9 mouse cellular contexts compared by ENCODE assay signal in genomic region chr19:10013913-10014312, GRCm38 (mm10). TPM values are rescaled to one million over a fixed set of nuclear protein-coding genes. Genes with fewer than 3 reads are reported as not detected.
DNase-seq lines count a peak whose midpoint lies in the region; ATAC-seq and TF ChIP-seq lines count a peak whose summit lies in the region.
"Had no signal": no experiment of that assay in that cellular context is flagged by ENCODE, and none has a peak within 500 bp of the region (broad histone marks: within the 10 kb centered on the region; RNA-seq: fewer than 3 reads in every experiment).

No protein-coding gene starts in this region.

- H3K4me2 ChIP-seq in limb, embryonic 11.5 days (ENCODE audit: low read depth, severe bottlenecking) = no peak overlapping the region
- H3K4me2 ChIP-seq in midbrain, embryonic 11.5 days = no peak overlapping the region
- H3K4me2 ChIP-seq in midbrain, embryonic 16.5 days (ENCODE audit: low read length) = no peak overlapping the region
- H3K4me2 ChIP-seq: hindbrain, embryonic 15.5 days had no signal

- no peak overlapping the region for H3K9ac ChIP-seq in limb, embryonic 11.5 days (ENCODE audit: low read length)
- no peak overlapping the region for H3K9ac ChIP-seq in midbrain, embryonic 11.5 days (ENCODE audit: low read length)
- H3K9ac ChIP-seq in midbrain, embryonic 16.5 days (ENCODE audit: low read depth, low read length) = no peak overlapping the region
- H3K9ac ChIP-seq: hindbrain, embryonic 15.5 days had no signal

- no peak for TF ChIP-seq POLR2A in testis, adult 2 months (IDR thresholded peaks at IDR 0.05; ENCODE audit: control insufficient read depth, low read depth, low read length)

- peaks cover 14% of the 10 kb centered on the region for H3K4me1 ChIP-seq in testis, adult 2 months (ENCODE audit: control insufficient read depth, insufficient read depth, low read length)
- peaks cover 39% of the 10 kb centered on the region for H3K4me1 ChIP-seq in limb, embryonic 11.5 days (ENCODE audit: control insufficient read depth, insufficient read depth, low read length)
- H3K4me1 ChIP-seq in midbrain, embryonic 11.5 days (ENCODE audit: control insufficient read depth, insufficient read depth, low read length) = peaks cover 11% of the 10 kb centered on the region
- H3K4me1 ChIP-seq in midbrain, embryonic 16.5 days (ENCODE audit: control insufficient read depth, insufficient read depth, low read length) = peaks cover 6% of the 10 kb centered on the region

- no peaks in the 10 kb centered on the region for H3K27me3 ChIP-seq in testis, adult 2 months (ENCODE audit: control insufficient read depth, insufficient read depth, low read length)
- no peaks in the 10 kb centered on the region for H3K27me3 ChIP-seq in limb, embryonic 11.5 days (ENCODE audit: control insufficient read depth, insufficient read depth, low read length)
- peaks cover 6% of the 10 kb centered on the region for H3K27me3 ChIP-seq in midbrain, embryonic 11.5 days (ENCODE audit: control insufficient read depth, insufficient read depth, low read length)
- H3K27me3 ChIP-seq in midbrain, embryonic 16.5 days (ENCODE audit: control insufficient read depth, insufficient read depth, low read depth, low read length) = no peaks in the 10 kb centered on the region
- H3K27me3 ChIP-seq: hindbrain, embryonic 15.5 days had no signal

- H3K27ac ChIP-seq in testis, adult 2 months (ENCODE audit: control insufficient read depth, insufficient read depth, low read depth, low read length) = peak overlapping the region; percentile 40; the same call in 1 of the 2 replicates
- H3K27ac ChIP-seq in limb, embryonic 11.5 days (replicated peaks; ENCODE audit: low read depth, low read length) = peak overlapping the region; percentile 97
- no peak overlapping the region for H3K27ac ChIP-seq in midbrain, embryonic 11.5 days (ENCODE audit: low read depth, low read length)
- H3K27ac ChIP-seq in midbrain, embryonic 16.5 days (ENCODE audit: low read length) = no peak overlapping the region
- H3K27ac ChIP-seq: hindbrain, embryonic 15.5 days had no signal

- WGBS in limb, embryonic 11.5 days = 3% methylated on average over 5 of the region's 5 CpGs
- WGBS in midbrain, embryonic 11.5 days = 74% methylated on average over 5 of the region's 5 CpGs
- WGBS in midbrain, embryonic 16.5 days = 70% methylated on average over 5 of the region's 5 CpGs

- H3K36me3 ChIP-seq in testis, adult 2 months (ENCODE audit: control insufficient read depth, insufficient read depth, low read length) = no peaks in the 10 kb centered on the region
- H3K36me3 ChIP-seq in limb, embryonic 11.5 days (ENCODE audit: control insufficient read depth, insufficient read depth, low read length) = no peaks in the 10 kb centered on the region
- H3K36me3 ChIP-seq in midbrain, embryonic 11.5 days (ENCODE audit: control insufficient read depth, insufficient read depth, low read length) = no peaks in the 10 kb centered on the region
- no peaks in the 10 kb centered on the region for H3K36me3 ChIP-seq in midbrain, embryonic 16.5 days (ENCODE audit: control insufficient read depth, insufficient read depth, low read length)
- H3K36me3 ChIP-seq: hindbrain, embryonic 15.5 days had no signal

- no peaks in the 10 kb centered on the region for H3K9me3 ChIP-seq in limb, embryonic 11.5 days (ENCODE audit: control insufficient read depth, low read length)
- H3K9me3 ChIP-seq in midbrain, embryonic 11.5 days (ENCODE audit: control insufficient read depth, low read length) = no peaks in the 10 kb centered on the region
- H3K9me3 ChIP-seq in midbrain, embryonic 16.5 days (replicated peaks; ENCODE audit: control insufficient read depth, low read length, poor library complexity, severe bottlenecking) = no peaks in the 10 kb centered on the region
- H3K9me3 ChIP-seq: hindbrain, embryonic 15.5 days had no signal

- no peak overlapping the region for H3K4me3 ChIP-seq in testis, adult 2 months (ENCODE audit: control insufficient read depth, low read depth, low read length)
- H3K4me3 ChIP-seq in limb, embryonic 11.5 days (ENCODE audit: low read depth, low read length) = no peak overlapping the region
- no peak overlapping the region for H3K4me3 ChIP-seq in midbrain, embryonic 11.5 days (ENCODE audit: low read depth, low read length)
- H3K4me3 ChIP-seq in midbrain, embryonic 16.5 days (ENCODE audit: low read depth, low read length) = no peak overlapping the region
- H3K4me3 ChIP-seq: hindbrain, embryonic 15.5 days had no signal

- no peak for DNase-seq in testis, postnatal 14 days (ENCODE audit: low spot score)
- DNase-seq in heart, adult 18-20 months = peak; percentile 70 to 85
- DNase-seq in limb, embryonic 11.5 days (ENCODE audit: low spot score) = peak; percentile 88
- no peak for DNase-seq in cerebellum, adult 8-10 months
- DNase-seq in midbrain, embryonic 11.5 days (ENCODE audit: low spot score, missing footprints) = no peak
- no peak for DNase-seq in urinary bladder, adult 18-20 months (ENCODE audit: low spot score in 2 of 2)

- ATAC-seq in limb, embryonic 11.5 days (ENCODE audit: insufficient number of reproducible peaks, low FRiP score, low TSS enrichment, low read depth) = peak; percentile 75
- ATAC-seq in midbrain, embryonic 11.5 days (ENCODE audit: low FRiP score) = no peak
- no peak for ATAC-seq in midbrain, embryonic 16.5 days

- no peak for TF ChIP-seq CTCF in testis, adult 2 months (IDR thresholded peaks at IDR 0.05; ENCODE audit: control insufficient read depth, insufficient read depth, insufficient replicate concordance, low read depth, low read length)

RNA-seq across cellular contexts. Expression of gene Rab3il1, which starts 12.4 kb away (rescaled TPM):
- 362 and 384 TPM in 2 replicates for polyA plus RNA-seq in testis, adult 2 months (2012; rRNA removed)
- 1 to 10 TPM; 6.6 to 6.8 TPM for total RNA-seq in heart, adult 18-20 months (2021)
- 39.8 and 44.5 TPM in 2 replicates for polyA plus RNA-seq in limb, embryonic 11.5 days (2014; fragmentation: Nextera tagmentation; extraction: Ambion mirVana)
- 36.8 and 40.1 TPM in 2 replicates for polyA plus RNA-seq in midbrain, embryonic 11.5 days (2014; fragmentation: Nextera tagmentation; extraction: Ambion mirVana)
- polyA plus RNA-seq in midbrain, embryonic 16.5 days (2015; fragmentation: Nextera tagmentation; extraction: Ambion mirVana) = 21.4 and 21.8 TPM in 2 replicates

RNA-seq across cellular contexts. Expression of gene Best1, which starts 12.5 kb away (rescaled TPM):
- polyA plus RNA-seq in testis, adult 2 months (2012; rRNA removed) = 339 and 362 TPM in 2 replicates
- total RNA-seq in heart, adult 18-20 months (2021) = under 1 TPM; 0.12 to 0.13 TPM
- 1.9 and 2.4 TPM in 2 replicates for polyA plus RNA-seq in limb, embryonic 11.5 days (2014; fragmentation: Nextera tagmentation; extraction: Ambion mirVana)
- 1.3 and 1.5 TPM in 2 replicates for polyA plus RNA-seq in midbrain, embryonic 11.5 days (2014; fragmentation: Nextera tagmentation; extraction: Ambion mirVana)
- polyA plus RNA-seq in midbrain, embryonic 16.5 days (2015; fragmentation: Nextera tagmentation; extraction: Ambion mirVana) = 2.9 TPM in 2 replicates

RNA-seq across cellular contexts. Expression of gene Fads3, which starts 27.5 kb away (rescaled TPM):
- polyA plus RNA-seq in testis, adult 2 months (2012; rRNA removed) = 7.6 and 12.0 TPM in 2 replicates
- total RNA-seq in heart, adult 18-20 months (2021) = 10 to 100 TPM; 31.8 to 34.9 TPM
- 2.3 and 3.3 TPM in 2 replicates for polyA plus RNA-seq in limb, embryonic 11.5 days (2014; fragmentation: Nextera tagmentation; extraction: Ambion mirVana)
- 5.0 and 5.1 TPM in 2 replicates for polyA plus RNA-seq in midbrain, embryonic 11.5 days (2014; fragmentation: Nextera tagmentation; extraction: Ambion mirVana)
- polyA plus RNA-seq in midbrain, embryonic 16.5 days (2015; fragmentation: Nextera tagmentation; extraction: Ambion mirVana) = 31.6 and 38.2 TPM in 2 replicates

RNA-seq across cellular contexts. Expression of gene Fth1, which starts 33.5 kb away (rescaled TPM):
- polyA plus RNA-seq in testis, adult 2 months (2012; rRNA removed) = 268 and 313 TPM in 2 replicates
- total RNA-seq in heart, adult 18-20 months (2021) = 1,000 to 10,000 TPM; 2,847 to 3,135 TPM
- 1,189 and 1,219 TPM in 2 replicates for polyA plus RNA-seq in limb, embryonic 11.5 days (2014; fragmentation: Nextera tagmentation; extraction: Ambion mirVana)
- polyA plus RNA-seq in midbrain, embryonic 11.5 days (2014; fragmentation: Nextera tagmentation; extraction: Ambion mirVana) = 1,347 and 1,422 TPM in 2 replicates
- 1,587 and 1,694 TPM in 2 replicates for polyA plus RNA-seq in midbrain, embryonic 16.5 days (2015; fragmentation: Nextera tagmentation; extraction: Ambion mirVana)

Comparison
In these comparisons a context has a peak if more than half of its experiments do, and no peak if none do; other contexts are left out.
1. H3K27ac ChIP-seq: peak in testis, adult 2 months (single experiment) and limb, embryonic 11.5 days (single experiment); none in midbrain, embryonic 11.5 days (single experiment) and midbrain, embryonic 16.5 days (single experiment).
2. DNase-seq: peak in heart, adult 18-20 months (2 of 2) and limb, embryonic 11.5 days (single experiment); none in testis, postnatal 14 days (single experiment), cerebellum, adult 8-10 months (single experiment), midbrain, embryonic 11.5 days (single experiment) and urinary bladder, adult 18-20 months (0 of 2).
3. RNA of gene Best1, which starts 12.5 kb away (polyA plus RNA-seq): 339 to 362 TPM in testis, adult 2 months; 2.9 TPM in midbrain, embryonic 16.5 days, 1.9 to 2.4 TPM in limb, embryonic 11.5 days and 1.3 to 1.5 TPM in midbrain, embryonic 11.5 days; every median in the first group is over 10 times any median in the second.